Mouse (Mus musculus): ENCODE data around the gene Arap1. TPM values are rescaled to one million over a fixed set of nuclear protein-coding genes. Genes with fewer than 3 reads are reported as not detected.

Gene Arap1
- polyA plus RNA-seq, 1 experiment from 2014 or later, result 65.8 TPM

GRCm38 (mm10) chr7:101352404-101352803, 4.5 kb downstream of the Arap1 start:
- no peak for TF ChIP-seq CTCF (IDR thresholded peaks at IDR 0.05; ENCODE audit: low read depth)
- H3K9ac ChIP-seq (ENCODE audit: low read depth, low read length), result no peak overlapping the region
- H3K4me2 ChIP-seq (ENCODE audit: low read length), result no peak overlapping the region
- DNase-seq (ENCODE audit: low spot score), result no peak
- peaks cover 11% of the 10 kb centered on the region for H3K4me1 ChIP-seq (replicated peaks; ENCODE audit: insufficient read depth, low read length)
- no peaks in the 10 kb centered on the region for H3K36me3 ChIP-seq (ENCODE audit: insufficient read depth, low read length)
- H3K27ac ChIP-seq, result no peak overlapping the region
- H3K27me3 ChIP-seq (ENCODE audit: insufficient read depth, low read length), result no peaks in the 10 kb centered on the region
- no peak for ATAC-seq (replicated peaks; ENCODE audit: low FRiP score, low read depth)
- H3K4me3 ChIP-seq (replicated peaks; ENCODE audit: low read depth, low read length), result no peak overlapping the region
- no peaks in the 10 kb centered on the region for H3K9me3 ChIP-seq (replicated peaks; ENCODE audit: low read length)
- WGBS, result 85% methylated on average over 4 of the region's 4 CpGs

- Histone ChIP-seq H3K27ac (0 out of 2 replicates have a peak overlapping the region, but pooled peaks have one; percentile 25), H3K4me3 (replicated peaks; ENCODE audit: low read depth, low read length) (no peak overlapping the region), H3K27me3 (ENCODE audit: insufficient read depth, low read length) (no peaks in the 10 kb centered on the region), H3K36me3 (ENCODE audit: insufficient read depth, low read length) (no peaks in the 10 kb centered on the region), H3K4me1 (replicated peaks; ENCODE audit: insufficient read depth, low read length) (no peaks in the 10 kb centered on the region), H3K9ac (ENCODE audit: low read depth, low read length) (no peak overlapping the region; the same call in 1 of the 2 replicates), H3K4me2 (ENCODE audit: low read length) (no peak overlapping the region), H3K9me3 (replicated peaks; ENCODE audit: low read length) (no peaks in the 10 kb centered on the region)
- peak; percentile 64 for ATAC-seq (replicated peaks; ENCODE audit: low FRiP score, low read depth)
- TF ChIP-seq CTCF (IDR thresholded peaks at IDR 0.05; ENCODE audit: low read depth), result no peak
- WGBS, result 49% methylated on average over 5 of the region's 5 CpGs
- no peak for DNase-seq (ENCODE audit: low spot score)
These were observed 6.6 kb downstream of the Arap1 start for GRCm38 (mm10) chr7:101354423-101354822.

GRCm38 (mm10) chr7:101355551-101356100, 7.8 kb downstream of the Arap1 start:
- DNase-seq (ENCODE audit: low spot score), result no peak
- no peaks in the 10 kb centered on the region for H3K9me3 ChIP-seq (replicated peaks; ENCODE audit: low read length)
- H3K9ac ChIP-seq (ENCODE audit: low read depth, low read length), result no peak overlapping the region
- H3K27me3 ChIP-seq (ENCODE audit: insufficient read depth, low read length), result no peaks in the 10 kb centered on the region
- no peaks in the 10 kb centered on the region for H3K4me1 ChIP-seq (replicated peaks; ENCODE audit: insufficient read depth, low read length)
- no peak for TF ChIP-seq CTCF (IDR thresholded peaks at IDR 0.05; ENCODE audit: low read depth)
- H3K27ac ChIP-seq, result no peak overlapping the region
- H3K4me2 ChIP-seq (ENCODE audit: low read length), result no peak overlapping the region
- H3K36me3 ChIP-seq (ENCODE audit: insufficient read depth, low read length), result no peaks in the 10 kb centered on the region
- ATAC-seq (replicated peaks; ENCODE audit: low FRiP score, low read depth), result no peak
- 92% methylated on average over 6 of the region's 6 CpGs for WGBS
- no peak overlapping the region for H3K4me3 ChIP-seq (replicated peaks; ENCODE audit: low read depth, low read length)

- Histone ChIP-seq H3K4me1 (replicated peaks; ENCODE audit: insufficient read depth, low read length) (no peaks in the 10 kb centered on the region), H3K27ac (no peak overlapping the region), H3K4me2 (ENCODE audit: low read length) (no peak overlapping the region), H3K4me3 (replicated peaks; ENCODE audit: low read depth, low read length) (no peak overlapping the region), H3K9me3 (replicated peaks; ENCODE audit: low read length) (no peaks in the 10 kb centered on the region), H3K36me3 (ENCODE audit: insufficient read depth, low read length) (no peaks in the 10 kb centered on the region), H3K9ac (ENCODE audit: low read depth, low read length) (no peak overlapping the region), H3K27me3 (ENCODE audit: insufficient read depth, low read length) (no peaks in the 10 kb centered on the region)
- no peak for DNase-seq (ENCODE audit: low spot score)
- ATAC-seq (replicated peaks; ENCODE audit: low FRiP score, low read depth), result no peak
- no peak for TF ChIP-seq CTCF (IDR thresholded peaks at IDR 0.05; ENCODE audit: low read depth)
- 66% methylated on average over 3 of the region's 3 CpGs for WGBS
These were observed 9.0 kb downstream of the Arap1 start for GRCm38 (mm10) chr7:101356868-101357267.

GRCm38 (mm10) chr7:101360406-101360805, 12.5 kb downstream of the Arap1 start:
- Histone ChIP-seq H3K4me3 (replicated peaks; ENCODE audit: low read depth, low read length) (no peak overlapping the region), H3K27ac (no peak overlapping the region), H3K27me3 (ENCODE audit: insufficient read depth, low read length) (no peaks in the 10 kb centered on the region), H3K4me2 (ENCODE audit: low read length) (no peak overlapping the region), H3K9ac (ENCODE audit: low read depth, low read length) (no peak overlapping the region), H3K9me3 (replicated peaks; ENCODE audit: low read length) (no peaks in the 10 kb centered on the region), H3K4me1 (replicated peaks; ENCODE audit: insufficient read depth, low read length) (no peaks in the 10 kb centered on the region), H3K36me3 (ENCODE audit: insufficient read depth, low read length) (no peaks in the 10 kb centered on the region)
- 42% methylated on average over 3 of the region's 3 CpGs for WGBS
- TF ChIP-seq CTCF (IDR thresholded peaks at IDR 0.05; ENCODE audit: low read depth), result no peak
- no peak; the same call in 1 of the 2 replicates for ATAC-seq (replicated peaks; ENCODE audit: low FRiP score, low read depth)
- DNase-seq (ENCODE audit: low spot score), result no peak

- no peak for TF ChIP-seq CTCF (IDR thresholded peaks at IDR 0.05; ENCODE audit: low read depth)
- Histone ChIP-seq H3K4me1 (replicated peaks; ENCODE audit: insufficient read depth, low read length) (no peaks in the 10 kb centered on the region), H3K9ac (ENCODE audit: low read depth, low read length) (no peak overlapping the region), H3K27ac (no peak overlapping the region), H3K36me3 (ENCODE audit: insufficient read depth, low read length) (no peaks in the 10 kb centered on the region), H3K4me2 (ENCODE audit: low read length) (no peak overlapping the region), H3K9me3 (replicated peaks; ENCODE audit: low read length) (no peaks in the 10 kb centered on the region), H3K4me3 (replicated peaks; ENCODE audit: low read depth, low read length) (no peak overlapping the region), H3K27me3 (ENCODE audit: insufficient read depth, low read length) (no peaks in the 10 kb centered on the region)
- DNase-seq (ENCODE audit: low spot score) (no peak), ATAC-seq (replicated peaks; ENCODE audit: low FRiP score, low read depth) (no peak)
- 53% methylated on average over 3 of the region's 4 CpGs for WGBS
These were observed 13.2 kb downstream of the Arap1 start for GRCm38 (mm10) chr7:101361021-101361420.

- Histone ChIP-seq H3K9ac (ENCODE audit: low read depth, low read length) (no peak overlapping the region), H3K27me3 (ENCODE audit: insufficient read depth, low read length) (no peaks in the 10 kb centered on the region), H3K36me3 (ENCODE audit: insufficient read depth, low read length) (no peaks in the 10 kb centered on the region), H3K4me3 (replicated peaks; ENCODE audit: low read depth, low read length) (no peak overlapping the region), H3K27ac (peak overlapping the region; percentile 19; the same call in 1 of the 2 replicates), H3K9me3 (replicated peaks; ENCODE audit: low read length) (no peaks in the 10 kb centered on the region), H3K4me2 (ENCODE audit: low read length) (no peak overlapping the region), H3K4me1 (replicated peaks; ENCODE audit: insufficient read depth, low read length) (no peaks in the 10 kb centered on the region)
- DNase-seq (ENCODE audit: low spot score), result no peak
- ATAC-seq (replicated peaks; ENCODE audit: low FRiP score, low read depth), result no peak
- WGBS, result 57% methylated on average over 4 of the region's 4 CpGs
- no peak for TF ChIP-seq CTCF (IDR thresholded peaks at IDR 0.05; ENCODE audit: low read depth)
These were observed 13.9 kb downstream of the Arap1 start for GRCm38 (mm10) chr7:101361767-101362166.

Data from kidney, postnatal 0 days (tissue).